Mouse (Mus musculus): ENCODE measurements at regions not wholly inside any gene's neighbourhood (a gene's known extent, or its start where the extent isn't known, plus 50 kb on each side); places are given as distances from the start of the nearest gene placed in this dataset.

DNA sequence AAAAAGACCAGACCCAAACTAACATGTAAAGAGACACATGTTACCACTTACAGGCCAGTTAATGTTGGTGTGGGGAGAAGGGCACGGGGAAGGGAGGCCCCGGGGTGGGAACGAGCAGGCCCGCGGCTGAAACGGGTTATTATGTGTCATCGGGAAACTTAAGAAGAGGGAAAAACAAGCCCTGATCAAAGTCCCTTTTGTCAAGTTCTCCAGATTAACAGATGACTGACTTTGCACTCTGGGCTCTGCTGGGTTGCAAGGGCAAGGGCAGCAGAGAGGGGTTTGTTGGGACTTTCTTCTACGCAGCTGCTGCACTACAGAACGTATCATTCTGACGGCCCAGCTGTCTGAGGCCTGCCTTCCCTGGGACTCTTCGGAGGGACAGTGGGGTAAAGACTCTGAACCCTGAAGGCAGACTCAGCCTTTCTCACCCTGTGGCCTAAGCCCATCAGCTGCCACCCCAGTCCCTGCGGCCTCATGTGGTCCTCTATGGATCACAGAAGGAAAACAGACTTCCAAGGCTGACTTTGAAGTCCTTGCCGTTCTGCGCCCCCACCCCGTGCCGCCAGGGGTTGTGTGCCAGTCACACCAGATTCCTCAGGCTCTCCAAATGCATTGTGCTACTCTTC is 240.7 kb downstream of the Rplp1 start:
- no peak for DNase-seq (ENCODE audit: low spot score)

GRCm38 (mm10) chr9:61670986-61671385 is 243.4 kb downstream of the Rplp1 start:
- DNase-seq (ENCODE audit: low spot score), result no peak

DNA sequence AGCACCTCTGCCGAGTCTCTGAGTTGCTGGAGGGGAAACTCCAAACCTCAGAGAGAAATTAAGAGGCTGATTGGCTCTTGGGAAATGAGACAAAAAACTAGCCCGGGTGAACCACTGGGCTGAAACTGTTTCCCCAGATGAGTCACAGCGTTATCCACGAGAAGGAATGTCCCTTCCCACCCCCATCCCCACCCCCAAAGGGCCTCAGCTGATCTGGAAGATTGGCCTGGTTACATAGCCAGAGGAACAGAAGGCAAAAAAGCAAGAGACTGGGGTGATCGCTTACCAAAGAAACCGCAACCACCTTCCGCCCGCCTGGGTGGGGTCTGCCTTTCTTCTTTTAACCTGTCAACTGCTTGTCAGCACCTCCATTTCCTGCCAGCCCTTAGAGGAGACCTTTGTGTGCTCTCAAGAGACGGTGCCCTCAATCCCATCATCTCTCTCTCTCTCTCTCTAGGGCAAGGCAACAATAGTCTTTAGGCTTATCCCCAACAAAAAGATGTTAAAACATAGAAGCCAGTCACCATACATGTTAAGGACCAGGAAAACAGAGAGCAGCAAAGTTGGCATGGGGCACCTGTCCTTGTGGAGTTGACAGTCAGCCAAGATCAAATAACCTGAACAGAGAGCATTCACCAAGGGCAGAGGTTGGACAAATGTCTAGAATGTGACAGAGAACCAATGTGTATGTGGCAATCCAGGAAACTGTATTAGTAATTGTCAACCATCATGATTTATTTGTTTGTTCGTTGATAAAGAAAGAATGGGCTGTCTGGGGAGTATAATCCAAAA is 244.4 kb downstream of the Rplp1 start:
- DNase-seq (ENCODE audit: low spot score), result no peak

- DNase-seq (ENCODE audit: low spot score), result no peak
These were observed 245.6 kb downstream of the Rplp1 start for GRCm38 (mm10) chr9:61668723-61669122.

GRCm38 (mm10) chr9:61668157-61668697 is 246.1 kb downstream of the Rplp1 start:
- DNase-seq (ENCODE audit: low spot score), result no peak

GRCm38 (mm10) chr9:61667453-61668074 is 246.8 kb downstream of the Rplp1 start:
- DNase-seq (ENCODE audit: low spot score), result no peak

- no peak for DNase-seq (ENCODE audit: low spot score)
These were observed 247.5 kb downstream of the Rplp1 start for GRCm38 (mm10) chr9:61666761-61667332.

GRCm38 (mm10) chr9:61666118-61666517 is 248.2 kb downstream of the Rplp1 start:
- no peak for DNase-seq (ENCODE audit: low spot score)

DNA sequence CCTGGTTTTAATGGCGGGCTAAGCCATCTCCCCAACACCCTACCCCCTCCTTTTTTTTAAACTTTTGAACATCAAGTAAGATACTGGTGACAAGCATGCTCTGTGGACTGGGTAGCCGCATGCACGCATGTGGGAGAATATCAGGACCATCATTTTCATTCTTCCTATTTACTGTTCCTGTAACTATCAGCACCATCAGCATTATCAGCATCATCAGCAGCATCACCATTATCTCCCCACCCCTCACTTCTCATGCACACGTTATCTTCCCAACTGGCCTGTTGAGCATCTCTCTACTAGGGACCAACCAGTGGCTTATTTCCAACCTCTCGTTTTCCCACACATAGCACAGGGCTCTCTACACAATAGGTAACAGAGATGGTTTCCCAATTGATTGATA is 249.1 kb downstream of the Rplp1 start:
- DNase-seq (ENCODE audit: low spot score), result no peak

DNA sequence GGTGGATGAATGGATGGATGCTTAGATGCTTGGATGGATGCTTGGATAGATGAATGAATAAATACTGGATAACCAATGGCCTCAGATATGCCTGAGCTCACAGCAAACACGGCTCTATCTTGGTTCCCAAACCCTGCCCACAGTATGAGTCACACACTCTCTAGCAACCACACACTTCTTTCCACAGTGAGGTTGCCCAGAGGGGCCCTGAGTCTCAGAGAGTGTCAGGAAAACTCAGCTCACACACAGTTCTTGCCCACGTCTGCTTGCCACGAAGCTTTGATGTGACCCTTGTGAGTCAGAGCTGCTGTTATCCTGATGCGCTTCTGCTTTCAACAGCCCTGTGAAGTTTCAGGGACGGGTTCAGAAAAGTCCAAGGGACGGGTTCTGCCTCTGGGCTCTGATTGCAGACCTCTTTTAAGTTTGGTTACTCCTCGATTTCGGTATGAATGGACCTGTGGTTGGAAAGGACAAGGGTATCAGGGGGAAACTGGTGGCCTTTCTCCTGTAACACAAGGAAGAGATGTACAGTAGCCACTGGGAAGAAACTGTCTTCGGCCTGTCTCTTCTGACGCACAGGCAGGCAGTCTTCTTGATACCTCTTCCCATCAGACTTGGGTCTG is 250.2 kb downstream of the Rplp1 start:
- no peak for DNase-seq (ENCODE audit: low spot score)

GRCm38 (mm10) chr9:61662055-61663028 is 252.0 kb downstream of the Rplp1 start:
- no peak for DNase-seq (ENCODE audit: low spot score)

DNA sequence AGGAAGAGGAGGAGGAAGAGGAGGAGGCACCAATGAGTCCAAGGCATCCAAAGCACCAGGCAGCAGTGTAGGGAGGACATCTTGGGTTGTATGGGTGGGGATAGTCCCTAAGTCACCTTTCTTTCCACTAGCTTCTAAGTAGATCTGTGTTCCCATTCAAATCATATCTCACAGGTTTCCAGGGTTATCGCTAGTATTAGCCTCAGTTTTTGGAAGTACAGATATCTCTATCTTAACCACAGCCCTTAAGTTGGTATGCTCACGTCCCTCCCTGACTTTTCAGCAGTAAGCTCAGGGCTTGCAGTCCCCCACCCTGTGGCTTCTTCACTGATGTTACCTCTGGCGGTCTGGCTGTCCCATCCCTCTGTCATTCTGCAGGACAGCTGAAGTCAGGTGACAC is 254.2 kb downstream of the Rplp1 start:
- no peak for DNase-seq (ENCODE audit: low spot score)

- DNase-seq (ENCODE audit: low spot score), result no peak
These were observed 256.3 kb downstream of the Rplp1 start for GRCm38 (mm10) chr9:61657996-61658395.

DNA sequence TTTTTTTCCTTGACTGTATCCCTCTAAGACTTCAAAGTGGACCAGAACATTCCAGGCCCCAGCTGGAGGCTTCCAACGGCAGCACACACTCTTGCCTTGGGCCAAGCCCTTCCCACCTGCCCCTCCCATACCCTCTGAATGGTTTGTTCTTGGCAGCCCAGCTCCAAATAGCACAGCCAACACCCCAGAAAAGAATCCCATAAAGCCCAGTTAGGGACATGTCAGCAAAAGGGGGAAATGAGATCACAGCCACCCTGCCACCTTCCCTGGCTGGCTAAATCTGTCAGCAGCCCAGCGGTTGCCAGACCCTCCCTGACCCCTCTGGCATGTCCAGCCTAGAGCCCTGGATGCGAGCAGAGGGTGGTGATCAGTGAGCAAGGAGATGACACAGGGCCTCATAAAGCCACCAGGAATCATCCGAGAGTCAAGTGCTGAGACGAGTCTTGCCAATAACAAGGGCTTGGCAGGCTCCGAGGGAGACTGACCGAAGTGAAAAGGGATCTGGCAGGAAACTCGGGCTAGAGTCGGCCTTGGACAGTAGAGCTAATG is 258.8 kb downstream of the Rplp1 start:
- DNase-seq (ENCODE audit: low spot score), result no peak

DNA sequence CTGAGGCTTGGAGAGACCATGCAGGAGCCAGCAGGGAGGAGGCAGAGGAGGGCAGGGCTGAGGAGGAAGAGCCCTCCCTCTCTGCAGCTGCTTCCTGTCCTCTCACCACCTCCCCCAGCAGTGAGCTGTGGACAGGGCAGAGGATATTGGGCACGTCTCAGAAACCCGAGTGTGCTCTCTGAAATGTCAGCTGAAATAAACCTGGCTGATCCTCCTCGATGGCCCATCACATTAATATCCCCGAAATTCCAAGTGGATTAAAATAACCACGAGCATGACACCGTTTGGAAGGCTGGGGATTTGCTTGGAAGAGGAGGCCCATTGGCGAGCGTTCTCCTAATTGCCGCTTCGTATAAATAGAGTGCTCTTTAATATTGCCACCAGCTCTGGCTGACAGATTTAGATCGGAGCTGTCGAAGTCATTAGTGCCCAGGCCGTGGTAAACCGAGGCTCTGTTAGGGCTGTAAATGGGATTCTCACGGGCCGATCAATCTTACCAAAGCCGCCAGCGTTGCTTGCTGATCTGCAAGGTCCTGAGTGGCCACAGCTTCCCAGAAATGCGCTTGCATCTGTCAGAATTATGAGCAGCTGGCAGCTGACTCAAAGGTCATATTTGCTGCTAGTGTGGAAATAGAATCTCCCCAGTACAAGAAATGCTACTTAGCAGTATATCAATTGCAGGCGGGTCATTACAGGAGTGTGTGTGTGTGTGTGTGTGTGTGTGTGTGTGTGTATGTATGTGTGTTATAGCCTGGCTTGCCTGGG is 268.5 kb downstream of the Rplp1 start:
- no peak for DNase-seq (ENCODE audit: low spot score)

- no peak for DNase-seq (ENCODE audit: low spot score)
These were observed 268.6 kb downstream of the Tle3 start for GRCm38 (mm10) chr9:61640739-61641138.

- no peak for DNase-seq (ENCODE audit: low spot score)
These were observed 266.7 kb downstream of the Tle3 start for GRCm38 (mm10) chr9:61638908-61639307.

DNA sequence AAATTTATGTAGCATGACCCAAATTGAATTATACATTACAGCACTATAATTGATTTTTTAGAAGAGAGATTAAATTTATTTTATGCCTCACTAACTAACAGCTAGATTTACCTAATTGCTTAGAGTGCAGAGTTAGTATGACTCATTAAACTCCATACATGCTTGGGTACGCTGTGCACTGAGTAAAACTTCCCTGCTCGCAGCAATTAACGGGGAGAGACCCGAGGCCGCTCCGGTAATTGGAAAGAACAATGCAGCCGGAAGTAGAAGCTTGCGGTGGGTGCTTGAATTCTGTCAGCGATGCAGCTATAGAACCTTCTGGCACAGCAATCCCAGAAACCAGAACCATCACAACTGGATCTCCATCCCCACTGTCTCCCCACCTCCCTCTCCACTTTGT is 261.8 kb downstream of the Tle3 start:
- no peak for DNase-seq (ENCODE audit: low spot score)

GRCm38 (mm10) chr9:61632602-61633001 is 260.4 kb downstream of the Tle3 start:
- DNase-seq (ENCODE audit: low spot score), result no peak

DNA sequence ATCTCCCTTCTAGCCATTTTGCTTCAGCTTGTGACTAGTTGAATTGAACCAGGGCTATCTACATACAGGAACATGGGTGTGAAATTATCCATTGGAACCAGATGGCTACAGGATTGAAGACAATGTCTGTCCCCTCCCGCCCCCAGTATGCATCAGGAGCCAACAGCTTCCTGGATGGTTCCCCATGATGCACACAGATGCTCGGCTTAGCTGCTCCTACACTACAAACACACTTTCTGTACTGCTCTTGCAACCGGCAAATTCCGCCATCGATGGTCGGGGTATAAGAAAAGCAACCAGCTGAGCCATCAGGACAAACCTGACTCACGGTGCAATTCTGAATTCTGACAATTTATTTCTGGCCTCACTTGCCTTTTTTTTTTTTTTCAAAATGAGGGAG is 258.9 kb downstream of the Tle3 start:
- DNase-seq (ENCODE audit: low spot score), result no peak
